Mouse (Mus musculus) megakaryocyte, embryonic 14.5 days (primary cell): ENCODE measurements around the gene Slc52a3.

Experiments used
- FLI1 ChIP-seq: IDR thresholded peaks from 2 replicates; pipeline ENCODE4 v1.6.1; 2012; ENCODE audit warnings: low read length, inconsistent platforms, mixed read lengths
- GATA1 ChIP-seq: IDR thresholded peaks from 3 replicates; pipeline ENCODE4 v1.6.1; 2012; ENCODE audit warnings: mixed read lengths, low read length, inconsistent platforms, borderline replicate concordance

- TF ChIP-seq GATA1, result no peak
- no peak for TF ChIP-seq FLI1
Measured at GRCm38 (mm10) chr2:151981268-151981667, 15.0 kb upstream of the Slc52a3 start.
